Mouse (Mus musculus) lung, postnatal 0 days (tissue): Measurements from ENCODE around the gene C1qtnf1.

Experiments used
- CTCF ChIP-seq: IDR thresholded peaks from 2 replicates; pipeline ENCODE4 v1.5.1; 2016; ENCODE audit warnings: antibody characterized with exemption, mild to moderate bottlenecking
- EP300 ChIP-seq: IDR thresholded peaks from 2 replicates; pipeline ENCODE4 v1.6.1; 2016; ENCODE audit warnings: antibody characterized with exemption, mild to moderate bottlenecking, control low read depth

DNA sequence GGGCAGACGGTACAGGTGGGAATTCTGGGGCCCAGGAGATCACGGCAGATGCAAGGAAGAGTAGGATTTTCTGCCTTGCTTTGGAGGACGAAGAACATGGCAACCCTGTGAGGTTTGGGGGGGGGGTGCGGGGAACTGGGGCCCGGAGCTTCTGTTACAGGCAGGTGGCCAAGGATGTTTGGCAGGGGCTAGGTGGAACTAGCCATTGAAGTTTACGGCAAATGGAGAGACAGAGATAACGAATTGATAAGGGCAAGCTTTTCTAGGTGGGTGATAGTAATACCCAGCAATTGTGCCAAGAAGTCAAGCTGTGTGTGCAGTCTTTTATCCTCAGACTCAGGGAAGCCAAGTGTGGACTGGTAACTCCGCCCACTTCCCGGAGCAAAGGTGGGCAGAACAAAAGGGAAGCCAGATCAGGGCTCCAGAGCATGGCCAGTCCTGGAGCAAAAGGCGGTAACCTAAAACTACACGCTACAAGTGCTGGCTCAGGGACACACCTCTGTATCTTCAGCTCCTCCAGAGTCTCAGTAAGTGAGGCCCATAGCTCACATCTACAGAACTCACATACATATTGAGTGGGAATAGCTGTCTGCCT is 39.5 kb downstream of the C1qtnf1 start:
- TF ChIP-seq CTCF (no peak), EP300 (no peak)
